Comparison of ENCODE assay signal across 10 mouse cellular contexts in the genomic region with DNA sequence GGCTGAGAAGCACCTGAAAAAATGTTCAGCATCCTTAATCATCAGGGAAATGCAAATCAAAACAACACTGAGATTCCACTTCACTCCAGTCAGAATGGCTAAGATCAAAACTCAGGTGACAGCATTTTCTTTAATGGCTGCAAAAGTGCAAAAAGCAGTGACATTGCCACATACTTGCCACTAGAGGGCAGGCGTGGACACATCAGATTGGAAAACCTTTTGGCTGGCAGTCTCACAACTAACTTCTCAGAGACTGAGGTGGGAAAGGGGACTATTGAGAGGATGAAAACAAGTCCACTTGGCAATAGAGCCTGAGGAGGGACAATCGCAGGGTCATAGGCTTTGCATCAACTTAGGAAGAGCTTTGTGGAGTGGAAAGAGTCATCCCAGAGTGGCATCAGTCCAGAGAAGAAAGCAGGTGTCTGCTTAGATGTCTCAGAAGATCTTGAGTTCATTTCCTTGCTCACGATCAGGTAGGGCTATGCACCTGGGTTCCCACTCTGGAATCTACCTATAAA. TPM values are rescaled to one million over a fixed set of nuclear protein-coding genes. Genes with fewer than 3 reads are reported as not detected.
DNase-seq lines count a peak whose midpoint lies in the region; ATAC-seq and TF ChIP-seq lines count a peak whose summit lies in the region.
"Had no signal": no experiment of that assay in that cellular context is flagged by ENCODE, and none has a peak within 500 bp of the region (broad histone marks: within the 10 kb centered on the region; RNA-seq: fewer than 3 reads in every experiment).

No protein-coding gene starts in this region.

- no peak overlapping the region for H3K27ac ChIP-seq in forebrain, postnatal 0 days (ENCODE audit: low read depth, low read length)
- H3K27ac ChIP-seq: heart, embryonic 15.5 days; neural tube, embryonic 12.5 days had no signal

- no peaks in the 10 kb centered on the region for H3K4me1 ChIP-seq in G1E (ENCODE audit: insufficient read depth, low read depth, low read length)
- no peaks in the 10 kb centered on the region for H3K4me1 ChIP-seq in forebrain, postnatal 0 days (ENCODE audit: insufficient read depth)
- H3K4me1 ChIP-seq: heart, embryonic 15.5 days; neural tube, embryonic 12.5 days had no signal

- H3K4me2 ChIP-seq in forebrain, postnatal 0 days (ENCODE audit: low read depth), result no peak overlapping the region
- H3K4me2 ChIP-seq: heart, embryonic 15.5 days; neural tube, embryonic 12.5 days had no signal

- H3K4me3 ChIP-seq in G1E (ENCODE audit: low read depth, low read length), result no peak overlapping the region
- H3K4me3 ChIP-seq in forebrain, postnatal 0 days (ENCODE audit: low read depth, low read length), result no peak overlapping the region
- H3K4me3 ChIP-seq: heart, embryonic 15.5 days; neural tube, embryonic 12.5 days had no signal

- no peak for ATAC-seq in G1E (ENCODE audit: extremely low read depth, insufficient number of reproducible peaks, low FRiP score, poor library complexity, severe bottlenecking)
- no peak for ATAC-seq in forebrain, postnatal 0 days

- H3K27me3 ChIP-seq in G1E (ENCODE audit: insufficient read depth, low read length), result no peaks in the 10 kb centered on the region
- no peaks in the 10 kb centered on the region for H3K27me3 ChIP-seq in forebrain, postnatal 0 days (ENCODE audit: insufficient read depth, low read length)
- H3K27me3 ChIP-seq: heart, embryonic 15.5 days; neural tube, embryonic 12.5 days had no signal

- H3K36me3 ChIP-seq in G1E (replicated peaks), result no peaks in the 10 kb centered on the region
- peaks cover 4% of the 10 kb centered on the region; the same call in 1 of the 2 replicates for H3K36me3 ChIP-seq in forebrain, postnatal 0 days (ENCODE audit: insufficient read depth)
- H3K36me3 ChIP-seq: heart, embryonic 15.5 days; neural tube, embryonic 12.5 days had no signal

- no peak overlapping the region for H3K9ac ChIP-seq in forebrain, postnatal 0 days
- H3K9ac ChIP-seq: heart, embryonic 15.5 days; neural tube, embryonic 12.5 days had no signal

- DNase-seq in left cerebral cortex, adult 18-20 months (ENCODE audit: low spot score in 2 of 2), result peak; percentile 44 to 47
- no peak for DNase-seq in left cerebral cortex, adult 9 months (ENCODE audit: low spot score in 2 of 2)
- DNase-seq in G1E (ENCODE audit: low spot score), result peak; percentile 16
- peak; percentile 82 for DNase-seq in brain, adult 2 months (ENCODE audit: low read depth, low spot score)
- DNase-seq in forebrain, postnatal 0 days, result peak; percentile 81
- DNase-seq in lung, postnatal 14 days, result peak; percentile 52
- peak; percentile 50 for DNase-seq in thymus, postnatal 4 days
- DNase-seq in left cerebral cortex, postnatal 10 days (ENCODE audit: extremely low spot score in 1 of 2, low spot score in 2 of 2), result no peak

- 38% methylated on average over 3 of the region's 3 CpGs for WGBS in forebrain, postnatal 0 days

- no peaks in the 10 kb centered on the region for H3K9me3 ChIP-seq in G1E (replicated peaks)
- no peaks in the 10 kb centered on the region for H3K9me3 ChIP-seq in forebrain, postnatal 0 days (ENCODE audit: low read length)
- H3K9me3 ChIP-seq: heart, embryonic 15.5 days; neural tube, embryonic 12.5 days had no signal

- intact Hi-C loops in left cerebral cortex, postnatal 10 days (cut with DNase I), result loop anchor here (2.0 to 10.0 kb wide), 2 partner anchors 25 to 261 kb away; a partner anchor contains a TSS

- peak; percentile 55 for TF ChIP-seq CTCF in G1E (IDR thresholded peaks at IDR 0.05; ENCODE audit: low read depth, low read length)
- TF ChIP-seq CTCF in forebrain, postnatal 0 days (IDR thresholded peaks at IDR 0.05; ENCODE audit: low read depth), result peak; percentile 88

RNA-seq across cellular contexts. Expression of a gene that starts 25.0 kb away (rescaled TPM):
- total RNA-seq in left cerebral cortex, adult 18-20 months (2021), result 10 to 100 TPM; 23.0 to 27.5 TPM
- total RNA-seq in G1E (2014; fragmentation: Nextera tagmentation) (not detected in 2 replicates), G1E (2017) (0.17 and 0.44 TPM in 2 replicates)
- polyA plus RNA-seq in G1E (2012), result 0.01 TPM in 1 of 2 replicates, not detected in the other
- total RNA-seq in forebrain, postnatal 0 days (2014; rRNA removed), result 31.4 and 47.6 TPM in 2 replicates
- 11.2 and 16.4 TPM in 2 replicates for polyA plus RNA-seq in forebrain, postnatal 0 days (2015; fragmentation: Nextera tagmentation; extraction: Ambion mirVana)
- total RNA-seq in left cerebral cortex, postnatal 10 days (2021), result 10 to 100 TPM; 42.1 to 46.0 TPM

Comparison
In these comparisons a context has a peak if more than half of its experiments do, and no peak if none do; other contexts are left out.
1. DNase-seq: peak in left cerebral cortex, adult 18-20 months (2 of 2), G1E (single experiment), brain, adult 2 months (single experiment), forebrain, postnatal 0 days (single experiment), lung, postnatal 14 days (single experiment) and thymus, postnatal 4 days (single experiment); none in left cerebral cortex, adult 9 months (0 of 2) and left cerebral cortex, postnatal 10 days (0 of 2).
2. RNA of a gene that starts 25.0 kb away (total RNA-seq): 31.4 to 47.6 TPM in forebrain, postnatal 0 days, 42.1 to 46.0 TPM in left cerebral cortex, postnatal 10 days and 23.0 to 27.5 TPM in left cerebral cortex, adult 18-20 months; 0.17 to 0.44 TPM in G1E; every median in the first group is over 10 times any median in the second.